Mouse (Mus musculus) ES-CJ7 (cell line): ENCODE results near the gene Lmntd1.
A peak's percentile ranks its signal among the peaks of the same experiment; 100 is the strongest.

Experiments
- DNase-seq: peaks from one replicate; pipeline ENCODE4 v3.0.0; 2011; ENCODE audit warnings: low read depth, low spot score

Gene Lmntd1

DNA sequence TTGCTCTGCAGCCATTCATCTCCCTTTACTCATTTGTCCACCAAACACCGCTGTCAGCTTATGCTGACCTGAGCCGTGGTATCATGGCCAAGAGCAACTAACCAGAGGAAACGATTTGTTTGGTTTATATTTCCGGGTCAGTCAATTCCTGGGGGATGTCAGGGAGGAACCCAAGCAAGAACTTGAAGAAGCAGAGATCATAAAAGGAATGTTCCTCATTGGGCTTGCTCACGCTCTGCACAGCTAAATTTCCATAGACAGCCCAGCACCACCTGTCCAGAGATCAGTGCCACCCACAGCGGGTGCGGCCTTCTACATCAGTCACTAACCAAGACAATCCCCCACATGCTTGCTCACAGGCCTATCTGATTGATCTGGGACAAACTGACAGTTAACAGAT lies at the start of gene Lmntd1:
Gene Lmntd1, minus strand, starts transcription at position 101 of the 400 bp plus-strand sequence.
- DNase-seq = no peak

DNA sequence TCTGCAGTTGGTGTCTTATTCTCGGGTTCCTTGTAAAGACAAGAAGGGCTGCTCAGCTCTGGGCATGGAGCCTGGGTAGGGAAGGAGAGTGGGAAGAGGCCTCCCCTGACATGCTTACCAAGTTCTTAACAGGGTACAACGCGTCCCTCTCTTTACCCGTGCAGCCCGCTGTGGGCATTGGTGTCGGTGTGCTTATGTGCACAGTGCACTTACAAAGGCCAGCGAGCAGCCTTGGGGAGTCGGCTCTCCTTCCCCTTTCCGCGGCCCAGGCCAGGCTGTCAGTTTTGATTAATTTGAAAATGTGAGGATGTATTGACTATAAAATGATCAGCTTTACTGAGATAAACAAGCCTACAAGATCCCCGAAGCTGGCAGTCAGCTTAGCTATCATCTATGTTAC lies 46.8 kb upstream of the Lmntd1 start:
- no peak for DNase-seq

DNA sequence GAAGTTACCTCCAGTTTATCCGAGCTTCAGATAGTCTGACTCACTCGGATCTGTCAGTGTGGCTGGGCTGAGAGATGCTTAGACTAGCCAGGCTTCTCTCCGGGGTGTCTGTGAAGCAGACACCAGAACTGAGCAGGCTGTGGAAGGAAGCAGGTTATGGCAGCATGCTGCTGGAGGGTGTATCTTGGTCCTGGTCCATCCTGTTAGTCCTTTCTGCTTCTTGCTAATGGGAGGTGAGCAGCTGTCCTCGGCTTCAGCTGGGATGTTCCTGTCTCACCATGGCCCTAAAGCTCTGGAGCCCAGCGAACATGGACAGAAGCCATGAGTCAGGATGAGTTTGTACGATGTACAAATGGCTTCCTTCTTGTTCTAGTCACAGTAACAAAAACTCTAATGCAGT lies 45.0 kb upstream of the Lmntd1 start:
- DNase-seq = no peak

DNA sequence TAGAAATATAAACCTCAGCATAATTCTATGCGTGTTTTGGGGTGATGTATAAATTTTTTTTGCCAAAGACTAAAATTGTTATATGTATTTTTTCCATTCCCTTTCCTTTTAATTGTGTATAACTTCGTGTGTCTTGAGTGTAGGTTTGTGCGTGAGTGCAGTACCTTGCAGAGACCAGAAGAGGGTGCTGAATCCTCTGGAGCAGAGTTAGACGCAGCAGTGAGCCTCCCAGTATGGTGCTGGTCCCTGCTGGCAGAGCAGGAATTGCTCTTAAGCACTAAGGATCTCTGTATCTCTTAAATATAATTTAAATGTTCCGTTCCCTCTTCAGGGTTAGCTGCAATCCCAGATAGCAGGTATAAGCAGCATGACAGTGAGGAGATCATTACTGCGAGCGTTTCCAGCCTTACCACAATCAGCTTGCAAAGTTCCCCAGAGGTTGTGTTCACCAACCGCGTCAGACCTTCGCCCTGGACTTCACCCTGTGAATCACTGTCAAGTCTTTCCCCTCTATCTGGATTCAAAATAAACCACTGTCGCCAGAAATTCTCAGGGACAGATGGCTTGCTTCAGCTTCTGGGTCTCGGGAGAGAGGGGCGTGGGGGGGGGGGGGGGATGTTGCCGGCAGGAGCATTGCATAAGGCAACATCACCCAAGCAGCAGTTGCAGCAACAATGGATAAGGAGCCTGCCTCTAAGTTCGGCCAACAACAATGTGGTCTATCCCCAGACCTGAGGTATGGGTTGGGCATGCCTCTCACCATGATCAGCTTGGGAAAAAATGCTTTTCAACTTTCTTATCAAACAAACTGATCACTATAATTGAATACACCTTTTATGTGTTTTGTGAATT lies 42.8 kb upstream of the Lmntd1 start:
- DNase-seq = peak; percentile 81

DNA sequence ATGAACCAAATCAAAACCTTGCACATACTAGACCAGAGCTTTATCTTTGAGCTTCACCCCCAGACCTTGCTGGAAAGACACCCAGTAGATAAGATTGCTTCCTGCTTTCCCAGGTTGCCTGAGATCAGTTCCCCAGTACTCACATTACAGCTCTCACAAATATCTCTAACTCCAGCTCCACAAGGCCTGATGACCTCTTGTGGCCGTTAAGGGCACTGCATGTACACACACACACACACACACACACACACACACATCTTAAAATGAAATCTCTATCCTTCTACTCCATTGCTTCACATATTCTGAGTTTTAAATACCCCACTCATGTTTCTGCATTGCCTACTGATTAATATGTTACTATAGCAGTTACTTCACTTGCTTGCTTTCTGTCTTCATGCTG lies 41.6 kb upstream of the Lmntd1 start:
- DNase-seq = peak; percentile 22

DNA sequence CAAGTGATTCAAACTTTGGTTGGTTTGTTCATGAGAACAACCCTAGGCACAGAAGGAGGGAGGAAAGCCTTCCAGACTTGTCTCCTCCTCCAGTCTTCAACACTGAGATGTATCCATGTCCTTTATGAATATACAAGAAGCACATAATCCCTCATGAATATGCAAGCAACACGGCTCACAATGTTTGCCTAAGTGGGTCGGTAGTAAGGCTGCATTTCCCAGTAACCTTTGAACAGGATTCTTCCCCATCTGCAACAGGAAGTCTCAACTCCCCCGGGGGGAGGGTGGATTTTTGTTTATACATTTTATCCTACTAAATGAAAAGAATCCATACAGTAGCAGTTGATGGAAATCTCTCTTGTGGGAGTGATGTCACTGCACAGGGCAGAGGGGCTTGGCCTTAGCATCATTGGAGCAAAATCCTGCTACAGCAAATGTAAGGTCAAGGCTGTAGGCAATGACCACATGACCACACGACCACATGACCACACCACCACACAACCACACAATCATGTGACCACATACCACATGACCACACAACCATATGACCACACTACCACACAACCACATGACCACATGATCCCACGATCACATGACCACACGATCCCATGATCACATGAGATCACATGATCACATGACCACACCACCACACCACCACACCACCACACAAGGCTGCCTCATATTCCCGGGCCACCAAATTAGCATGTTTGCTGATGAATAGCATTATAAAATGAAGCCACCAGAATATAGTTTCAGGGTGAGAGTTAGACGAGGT lies 40.1 kb upstream of the Lmntd1 start:
- DNase-seq = peak; percentile 18

DNA sequence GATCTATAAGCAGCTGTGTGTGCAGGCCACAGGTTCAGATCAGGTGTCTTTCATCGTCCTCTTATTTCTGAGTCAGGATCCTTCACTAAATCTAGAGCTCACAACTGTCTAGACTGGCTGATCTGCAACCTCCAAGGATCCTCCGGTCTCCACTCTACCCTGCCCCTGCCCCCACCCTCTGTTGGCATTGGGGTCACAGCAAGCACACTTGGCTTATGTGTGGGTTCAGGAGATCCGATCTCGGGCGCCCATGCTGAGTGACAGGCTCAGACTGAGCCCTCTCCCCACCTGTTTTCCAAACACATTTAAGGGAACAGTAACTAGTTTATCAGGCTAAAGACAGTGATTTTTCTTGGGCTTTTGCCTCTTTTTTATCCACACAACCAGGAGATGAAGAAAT lies 39.5 kb upstream of the Lmntd1 start:
- DNase-seq = no peak

DNA sequence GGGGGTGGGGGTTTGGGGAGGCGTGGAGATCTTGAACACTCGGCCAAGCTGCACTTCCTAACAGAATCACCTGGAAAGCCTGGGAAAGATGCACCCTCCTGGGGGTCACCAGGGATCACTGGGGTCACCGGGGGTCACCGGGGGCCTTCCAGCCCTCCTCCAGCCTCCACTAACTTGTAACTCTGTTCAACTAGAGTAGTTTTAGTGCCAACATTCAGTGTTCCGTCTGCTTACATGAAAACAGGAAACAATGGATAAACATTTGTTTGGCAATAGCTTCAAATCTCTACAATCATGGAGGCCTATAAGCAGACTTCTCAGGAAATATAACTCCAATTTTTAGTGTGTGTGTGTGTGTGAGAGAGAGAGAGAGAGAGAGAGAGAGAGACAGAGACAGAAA lies 38.9 kb upstream of the Lmntd1 start:
- DNase-seq = no peak

DNA sequence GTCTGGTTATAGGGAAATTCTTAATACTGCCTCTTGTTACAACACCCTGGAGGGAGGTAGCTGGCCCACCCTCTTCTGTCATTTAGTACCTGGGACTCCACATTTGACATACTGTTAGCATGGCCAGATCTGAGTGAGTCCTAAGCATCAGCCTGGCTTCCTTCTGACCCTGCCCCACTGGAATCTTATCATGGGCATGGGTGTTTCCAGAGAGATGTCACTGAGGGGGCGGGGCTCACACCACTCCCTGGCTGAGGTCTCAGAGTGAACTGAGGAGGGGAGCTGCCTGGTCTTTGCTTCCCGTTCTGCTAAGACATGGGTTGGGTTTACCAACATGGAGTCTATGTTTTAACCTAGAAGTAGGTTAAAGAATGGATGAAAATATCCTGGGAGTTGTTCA lies 37.9 kb upstream of the Lmntd1 start:
- DNase-seq = no peak

DNA sequence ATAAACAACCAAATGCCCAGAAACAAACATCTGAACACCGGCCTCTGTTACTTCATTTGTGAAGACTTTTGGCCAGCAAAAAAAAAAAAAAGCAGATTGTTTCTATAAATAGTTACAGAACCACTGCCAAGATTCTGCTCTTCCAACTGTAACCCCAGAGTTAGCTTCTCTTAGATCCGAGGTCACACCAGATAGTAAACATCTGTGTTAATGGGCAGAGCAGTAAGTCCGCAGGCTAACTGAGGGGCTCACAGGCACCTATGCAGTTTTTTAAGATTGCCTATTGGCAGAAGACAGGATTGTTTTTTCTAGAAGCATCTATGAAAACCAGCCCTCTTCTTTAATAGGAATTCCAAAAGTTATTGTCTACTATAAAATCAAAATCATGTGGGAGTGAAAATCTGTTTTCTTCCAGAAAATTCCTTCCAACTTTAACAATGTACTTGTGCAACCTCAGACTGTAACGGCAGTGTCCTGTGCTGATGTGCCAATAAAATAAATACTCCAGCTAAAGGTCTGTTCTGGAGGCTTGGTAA lies 26.9 kb upstream of the Lmntd1 start:
- no peak for DNase-seq

DNA sequence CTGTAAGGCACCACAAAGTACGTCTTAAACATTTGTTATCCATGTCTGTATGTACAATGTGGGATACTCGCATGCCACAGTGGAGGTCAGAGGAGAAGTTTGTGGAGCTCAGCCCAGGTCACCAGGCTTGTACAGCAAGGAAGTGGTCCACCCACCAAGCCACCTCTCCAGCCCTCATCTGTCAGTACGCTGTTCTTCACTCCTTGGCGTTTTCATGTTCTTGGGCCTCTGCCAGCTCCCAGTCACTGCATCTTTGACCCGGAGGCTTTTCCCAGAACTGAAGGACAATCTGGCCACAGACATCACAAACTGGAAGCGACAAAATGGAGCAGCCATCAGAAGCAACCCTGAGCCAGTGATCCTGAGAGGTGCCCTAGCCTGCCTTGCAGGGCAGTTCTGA lies 24.1 kb upstream of the Lmntd1 start:
- DNase-seq = no peak

DNA sequence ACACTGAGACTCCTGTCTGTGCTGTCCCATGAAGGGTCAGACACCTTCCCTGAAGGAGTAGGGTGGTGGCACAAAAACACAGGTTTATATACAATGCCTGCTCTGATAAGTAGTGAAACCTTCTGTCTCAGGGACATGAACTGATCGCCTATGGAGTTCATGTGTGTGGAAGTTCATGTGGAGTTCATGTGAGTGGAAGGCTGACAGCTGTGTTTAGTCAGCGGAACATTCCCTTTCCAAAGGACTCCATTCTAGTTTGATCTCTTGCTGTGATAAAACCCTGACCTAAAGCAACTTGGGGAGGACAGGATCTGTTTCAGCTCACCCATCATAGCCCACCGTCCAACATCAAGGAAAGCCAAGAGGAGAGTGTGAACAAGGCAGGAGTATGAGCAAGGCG lies 22.6 kb upstream of the Lmntd1 start:
- DNase-seq = no peak

DNA sequence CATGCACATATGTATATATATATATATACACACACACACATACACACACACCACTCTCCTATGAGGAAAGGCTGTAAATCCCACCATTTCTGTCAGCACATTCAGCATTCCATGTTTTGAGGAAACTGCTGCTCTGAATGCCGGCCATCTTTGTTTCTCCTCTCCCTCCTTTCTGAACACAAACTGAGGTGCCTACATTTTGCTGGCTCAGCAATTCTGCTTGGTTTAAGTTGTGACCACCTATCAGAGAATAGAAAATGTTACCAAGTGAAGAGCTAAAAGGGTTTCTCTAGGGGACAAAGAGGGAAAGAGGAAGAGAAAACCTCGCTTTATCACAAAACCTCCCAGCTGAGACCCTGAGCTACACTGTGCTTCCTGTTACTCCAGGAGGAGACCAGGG lies 20.3 kb upstream of the Lmntd1 start:
- DNase-seq = no peak

DNA sequence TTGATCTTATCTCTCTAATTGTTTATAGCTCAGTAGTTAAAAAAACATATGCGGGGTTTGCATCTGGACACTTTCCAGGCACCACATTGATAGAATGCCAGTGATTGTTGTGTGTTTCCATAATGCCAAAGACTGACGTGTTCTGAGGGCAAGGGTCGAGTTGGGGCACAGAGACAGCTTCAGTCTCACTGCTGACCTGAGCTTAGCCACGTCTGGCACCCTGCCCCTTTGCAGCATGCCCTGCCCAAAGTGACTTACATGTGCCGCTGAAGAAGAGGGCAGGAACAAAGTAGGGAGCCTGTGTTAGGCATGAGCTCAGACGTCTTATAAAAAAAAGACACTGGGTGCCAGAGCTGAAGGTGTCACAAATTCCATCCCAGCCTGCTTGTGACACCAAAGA lies 16.1 kb upstream of the Lmntd1 start:
- no peak for DNase-seq

DNA sequence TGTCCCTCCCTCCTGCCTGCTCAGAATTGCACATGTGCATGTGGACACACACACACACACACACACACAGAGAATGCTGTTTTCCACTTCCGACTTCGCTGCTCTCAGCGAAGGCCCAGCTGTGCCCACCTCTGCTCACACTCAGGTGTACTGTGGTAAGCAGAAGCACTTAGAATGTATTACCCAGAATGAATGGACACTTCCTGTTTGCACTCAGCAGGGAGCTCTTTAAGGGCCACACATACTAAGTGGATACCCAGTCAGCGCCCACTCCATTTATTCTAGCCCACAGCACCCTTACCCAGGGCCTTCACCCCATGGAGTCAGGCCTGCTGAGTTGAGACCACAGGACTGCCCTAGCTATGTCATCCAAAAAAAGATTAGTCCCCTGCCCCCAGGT lies 9.0 kb upstream of the Lmntd1 start:
- no peak for DNase-seq

DNA sequence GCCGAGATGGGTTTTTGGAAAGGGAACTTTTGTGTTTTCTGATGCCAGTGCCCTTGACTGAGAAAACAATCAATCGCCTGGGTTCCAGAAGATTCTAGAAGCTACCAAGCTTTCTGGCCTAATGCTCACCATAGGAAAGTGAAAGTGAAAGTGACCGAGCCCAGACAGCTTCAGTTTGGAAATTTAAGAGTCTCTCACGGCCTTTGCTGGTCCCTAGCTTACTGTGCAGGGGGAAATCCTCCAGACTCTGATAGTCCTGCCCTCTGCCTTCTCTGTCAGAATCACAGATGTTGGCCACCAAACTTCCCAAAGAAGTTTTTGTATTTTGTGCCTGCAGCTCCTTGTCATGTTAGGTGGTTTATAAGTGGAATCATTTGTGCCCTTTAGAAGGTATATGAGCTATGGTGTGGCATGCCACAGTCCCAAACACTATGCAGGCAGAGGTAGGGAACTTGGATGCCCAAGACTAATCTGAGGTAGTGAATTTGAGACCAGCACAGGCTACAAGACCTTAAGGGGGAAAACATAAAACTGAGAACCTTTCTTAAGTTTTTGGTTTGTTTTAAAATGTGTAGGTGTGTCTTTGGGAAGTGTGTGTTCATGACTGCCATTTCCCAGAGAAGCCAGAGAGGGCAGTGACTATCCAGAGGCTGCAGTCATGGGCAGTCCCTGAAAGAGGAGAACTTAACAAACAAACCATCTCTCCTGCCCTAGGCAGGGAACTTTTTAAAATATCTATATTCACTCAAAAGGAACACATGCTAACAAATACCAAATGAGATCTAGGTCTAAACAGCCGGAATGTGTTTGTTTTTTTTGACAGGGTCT lies 2.5 kb upstream of the Lmntd1 start:
- DNase-seq = no peak

DNA sequence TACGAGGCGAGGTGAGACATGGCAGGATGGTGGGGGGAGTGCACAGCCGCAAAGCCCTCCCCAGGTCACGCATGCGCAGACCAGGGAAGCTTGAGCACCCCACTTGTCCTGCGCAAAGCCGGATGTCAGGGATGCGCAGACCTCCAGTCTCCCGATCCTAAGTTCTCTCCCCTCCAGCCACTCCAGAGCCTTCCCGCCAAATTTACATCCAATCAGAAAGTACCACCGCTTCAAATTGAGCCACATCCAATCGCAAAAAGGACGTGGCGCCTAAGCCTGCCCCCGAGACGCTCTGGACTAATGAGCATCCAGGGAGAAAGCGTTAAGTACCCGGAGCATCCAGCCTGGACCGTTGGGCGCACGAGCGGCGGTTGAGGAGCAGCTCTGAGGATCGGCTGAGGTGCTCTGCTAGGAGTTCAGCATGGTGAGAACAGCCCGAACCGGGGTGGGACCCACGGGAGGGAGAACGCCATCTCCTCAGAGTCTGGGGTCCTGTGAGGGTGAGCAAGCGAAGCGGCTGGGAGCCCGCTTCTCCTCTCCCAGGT lies 1.6 kb upstream of the Lmntd1 start, which contains the start of gene Tuba3b:
Gene Tuba3b, plus strand, starts transcription at position 92 of the 545 bp plus-strand sequence.
- peak; percentile 24 for DNase-seq

DNA sequence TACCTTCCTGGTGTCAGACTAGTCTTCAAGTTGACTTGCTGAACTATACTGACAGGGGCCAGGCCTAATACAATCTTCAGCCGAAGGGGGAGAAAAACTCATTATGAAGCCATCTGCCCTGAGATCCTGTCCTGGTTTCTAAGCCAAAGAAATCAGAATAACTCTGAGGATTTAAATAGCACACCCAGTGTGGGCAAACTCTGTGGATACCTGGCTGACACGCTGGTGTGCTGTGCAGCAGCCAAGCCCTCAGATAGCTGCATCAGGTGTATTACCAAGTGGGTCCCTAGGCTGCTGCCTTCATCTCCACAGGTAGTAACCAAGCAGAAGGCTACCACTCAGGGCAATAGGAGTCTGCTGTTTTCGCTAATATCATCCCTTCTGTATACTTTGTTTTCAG lies 1.5 kb downstream of the Lmntd1 start:
- no peak for DNase-seq

DNA sequence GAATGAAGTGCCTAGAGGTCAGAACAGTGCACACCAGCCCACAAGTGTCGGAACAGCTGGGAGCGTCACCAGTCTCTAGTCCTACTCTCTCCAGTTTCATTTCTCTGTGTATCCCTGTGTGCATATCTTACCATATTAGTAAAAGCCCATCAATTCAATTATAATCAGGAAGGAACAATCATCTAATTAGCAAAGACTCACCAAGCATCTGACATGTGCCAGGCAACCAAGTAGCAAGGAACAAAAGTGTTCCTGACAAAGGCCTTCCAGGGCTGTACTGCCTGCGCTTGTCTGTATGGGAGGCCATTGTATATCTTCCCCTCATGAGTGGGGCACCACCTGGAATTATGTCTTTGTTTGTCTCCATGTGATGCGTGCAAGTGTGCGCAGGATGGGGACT lies 3.2 kb downstream of the Lmntd1 start:
- no peak for DNase-seq

DNA sequence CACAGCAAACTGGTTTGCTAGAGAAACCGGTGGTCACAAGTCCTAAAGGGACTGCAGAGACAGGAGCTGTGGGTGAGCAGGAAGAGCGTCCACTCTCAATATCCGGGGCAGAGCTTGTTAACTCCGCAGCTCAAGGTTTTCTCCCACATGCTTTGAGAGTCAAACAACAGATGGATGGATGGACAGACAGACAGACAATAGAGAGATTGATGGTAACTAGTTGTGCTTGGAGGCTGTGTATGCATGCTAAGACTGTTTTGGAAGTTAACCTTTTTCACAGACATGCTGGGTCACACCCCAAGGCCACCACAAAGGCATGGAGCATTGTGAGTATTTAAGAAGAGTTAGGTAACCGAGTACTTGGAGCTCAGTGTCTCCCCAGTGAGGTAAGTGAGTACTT lies 5.4 kb downstream of the Lmntd1 start:
- DNase-seq = no peak

DNA sequence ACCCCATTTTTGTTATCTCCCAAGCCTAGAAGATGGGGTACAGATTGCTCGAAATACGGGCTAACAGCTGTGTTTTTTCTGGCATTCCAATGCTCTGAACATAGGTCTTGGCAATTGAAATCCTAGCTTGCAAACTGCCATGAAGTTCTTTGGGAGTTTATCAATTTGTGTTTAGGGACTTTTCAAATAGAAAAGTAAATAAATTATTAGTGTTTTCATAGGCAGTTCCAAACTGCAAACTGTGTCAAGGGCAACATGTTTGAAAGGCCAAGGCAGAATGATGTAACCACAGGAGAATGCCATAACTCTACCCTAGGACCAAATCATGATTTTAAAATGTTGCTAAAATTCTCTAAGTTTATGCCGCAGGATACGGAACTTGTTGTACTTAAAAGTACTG lies 6.4 kb downstream of the Lmntd1 start:
- no peak for DNase-seq

DNA sequence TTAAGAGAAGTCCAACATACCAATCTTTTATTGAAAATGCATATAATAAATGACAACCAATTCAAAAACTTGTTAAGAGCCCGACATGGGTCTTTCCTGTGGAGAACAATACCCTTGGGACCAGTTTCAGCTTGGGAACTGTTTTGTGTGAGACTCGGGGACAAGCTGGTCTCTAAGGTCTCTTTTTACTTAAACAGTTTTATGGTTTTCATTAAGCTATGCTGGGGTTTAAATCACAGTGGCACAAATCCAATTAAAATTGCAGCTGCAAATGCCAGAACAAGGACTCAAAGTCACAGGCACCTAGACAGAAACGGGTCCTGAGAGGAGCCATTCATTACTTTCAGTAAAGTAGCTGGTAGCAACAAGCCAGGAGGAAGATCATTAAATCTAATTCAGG lies 8.9 kb downstream of the Lmntd1 start:
- no peak for DNase-seq
